Mouse (Mus musculus) limb, embryonic 14.5 days (tissue): ENCODE results near the gene Tldc2. TPM values are rescaled to one million over a fixed set of nuclear protein-coding genes. Genes with fewer than 3 reads are reported as not detected.
A peak's percentile ranks its signal among the peaks of the same experiment; 100 is the strongest.

ENCODE experiments used
- ATAC-seq: fragments of 200-750 bp; cut with Nextera tagmentation; 2 replicates; pipeline ENCODE4 v1.8.0; 2017; ENCODE audit warnings: low read depth, moderate number of reproducible peaks, moderate TSS enrichment; ENCODE audit not compliant: low FRiP score
- DNase-seq: peaks from one replicate; pipeline ENCODE4 v3.0.0-alpha.2; 2015; ENCODE audit warnings: low spot score
- H3K27ac ChIP-seq: fragments of 300-500 bp; sonication (generic); replicated peaks from 2 replicates; pipeline ENCODE4 v1.5.1; 2014; ENCODE audit warnings: low read depth, mild to moderate bottlenecking, low read length, moderate library complexity, mixed read lengths
- H3K27me3 ChIP-seq: fragments of 300-500 bp; sonication (generic); 2 replicates; pipeline ENCODE4 v1.6.1; 2014; ENCODE audit warnings: low read length, mixed read lengths; ENCODE audit not compliant: control insufficient read depth, insufficient read depth
- H3K36me3 ChIP-seq: fragments of 300-500 bp; sonication (generic); 2 replicates; pipeline ENCODE4 v1.6.1; 2014; ENCODE audit warnings: mild to moderate bottlenecking, low read length, moderate library complexity, mixed read lengths; ENCODE audit not compliant: control insufficient read depth, insufficient read depth
- H3K4me1 ChIP-seq: fragments of 300-500 bp; sonication (generic); 2 replicates; pipeline ENCODE4 v1.6.1; 2014; ENCODE audit warnings: antibody characterized with exemption, low read length, mixed read lengths; ENCODE audit not compliant: control insufficient read depth, insufficient read depth
- H3K4me2 ChIP-seq: fragments of 300-500 bp; sonication (generic); replicated peaks from 2 replicates; pipeline ENCODE4 v1.6.1; 2014; ENCODE audit warnings: low read depth, mild to moderate bottlenecking, low read length, moderate library complexity; ENCODE audit not compliant: severe bottlenecking
- H3K4me3 ChIP-seq: fragments of 300-500 bp; sonication (generic); replicated peaks from 2 replicates; pipeline ENCODE4 v1.5.1; 2014; ENCODE audit warnings: low read length
- H3K9ac ChIP-seq: fragments of 300-500 bp; sonication (generic); 2 replicates; pipeline ENCODE4 v1.6.1; 2014; ENCODE audit warnings: mild to moderate bottlenecking, low read depth, low read length, moderate library complexity; ENCODE audit not compliant: severe bottlenecking
- H3K9me3 ChIP-seq: fragments of 300-500 bp; sonication (generic); 2 replicates; pipeline ENCODE4 v1.6.1; 2016; ENCODE audit warnings: low read length; ENCODE audit not compliant: control insufficient read depth
- POLR2A ChIP-seq: fragments of 200-500 bp; IDR thresholded peaks from 2 replicates; pipeline ENCODE4 v1.8.0; 2012; ENCODE audit warnings: inconsistent platforms, mild to moderate bottlenecking, moderate library complexity, borderline replicate concordance; ENCODE audit not compliant: insufficient read depth, insufficient read length; ENCODE audit errors: extremely low read depth
- WGBS: fragments of 180-500 bp; shearing (Covaris S2); extraction: QIAGEN DNeasy Blood & Tissue Kit; methylation state at CpG from one replicate; pipeline ENCODE4 v1.1.7; 2014; 5-methylcytosine and 5-hydroxymethylcytosine counted together
- polyA plus RNA-seq, 2 experiments: library from polyadenylated mRNA; depleted of rRNA in 1 of 2; stranded (reverse) in 1 of 2; unstranded in 1 of 2; fragments of >200 nt; fragmentation: Nextera tagmentation in 1 of 2; extraction: Ambion mirVana in 1 of 2; gene quantifications; 2 replicates each; pipeline versions ENCODE4 v1.2.1 to v1.2.3; 2012 to 2014

The Tldc2 gene
- polyA plus RNA-seq, 2 experiments = not detected

GRCm38 (mm10) chr2:157084831-157085585 lies 1.8 kb upstream of the Tldc2 start:
- no peak for TF ChIP-seq POLR2A
- DNase-seq (no peak), ATAC-seq (no peak)
- H3K9me3 ChIP-seq = no peaks in the 10 kb centered on the region
- H3K4me1 ChIP-seq = no peaks in the 10 kb centered on the region
- H3K4me3 ChIP-seq = no peak overlapping the region
- H3K36me3 ChIP-seq = no peaks in the 10 kb centered on the region
- H3K4me2 ChIP-seq = no peak overlapping the region
- no peaks in the 10 kb centered on the region for H3K27me3 ChIP-seq
- H3K9ac ChIP-seq = no peak overlapping the region
- WGBS = 85% methylated on average over 7 of the region's 7 CpGs
- no peak overlapping the region for H3K27ac ChIP-seq

DNA sequence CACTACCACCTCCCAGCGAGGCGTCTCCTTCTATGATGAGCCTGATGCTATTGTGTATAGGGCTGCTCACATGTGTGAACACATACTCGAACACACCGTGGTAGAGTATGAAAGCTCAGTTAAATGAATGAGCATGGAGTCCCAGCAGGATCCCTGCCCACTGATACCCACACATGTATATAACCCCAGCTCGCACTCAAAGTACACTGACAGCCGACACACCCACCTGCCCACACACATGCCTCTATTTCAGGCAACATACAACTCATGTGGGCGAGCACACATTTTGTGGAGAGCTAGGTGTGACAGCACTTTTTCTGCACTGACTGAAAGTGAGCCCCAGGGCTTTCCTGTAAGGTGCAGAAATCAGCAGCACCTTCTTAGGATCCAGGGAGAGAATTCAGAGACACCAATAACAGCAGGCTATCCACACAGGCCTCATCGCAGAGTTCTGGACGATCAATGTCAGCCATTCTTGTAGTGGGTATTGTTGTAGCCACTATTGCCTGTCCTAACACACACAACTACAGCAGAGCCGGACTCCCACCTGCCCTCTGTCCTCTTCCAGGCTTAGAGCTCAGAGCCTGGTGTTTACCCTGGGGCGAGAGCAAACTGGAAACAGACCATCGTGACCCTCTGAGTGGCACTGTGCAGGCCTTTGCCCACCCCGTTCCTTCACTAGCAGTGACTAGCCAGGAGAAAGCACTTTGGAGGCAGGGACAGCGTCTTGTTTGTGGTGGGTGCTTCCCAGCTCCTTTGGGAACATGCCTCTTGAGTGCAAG lies 872 bp downstream of the Tldc2 start:
- Histone ChIP-seq H3K4me3 (no peak overlapping the region), H3K4me1 (peaks cover 5% of the 10 kb centered on the region; the same call in 1 of the 2 replicates), H3K36me3 (no peaks in the 10 kb centered on the region), H3K27me3 (no peaks in the 10 kb centered on the region), H3K4me2 (no peak overlapping the region), H3K27ac (no peak overlapping the region), H3K9ac (no peak overlapping the region), H3K9me3 (no peaks in the 10 kb centered on the region)
- no peak for TF ChIP-seq POLR2A
- ATAC-seq (no peak), DNase-seq (no peak)
- 80% methylated on average over 14 of the region's 14 CpGs for WGBS

- no peak for ATAC-seq
- 48% methylated on average over 8 of the region's 8 CpGs for WGBS
- H3K27ac ChIP-seq = no peak overlapping the region
- no peaks in the 10 kb centered on the region for H3K9me3 ChIP-seq
- no peak for TF ChIP-seq POLR2A
- H3K4me1 ChIP-seq = peaks cover 5% of the 10 kb centered on the region; the same call in 1 of the 2 replicates
- peaks cover 6% of the 10 kb centered on the region; the same call in 1 of the 2 replicates for H3K36me3 ChIP-seq
- DNase-seq = peak; percentile 37
- H3K9ac ChIP-seq = no peak overlapping the region
- H3K27me3 ChIP-seq = no peaks in the 10 kb centered on the region
- no peak overlapping the region for H3K4me2 ChIP-seq
- no peak overlapping the region for H3K4me3 ChIP-seq
These were observed 5.2 kb downstream of the Tldc2 start for GRCm38 (mm10) chr2:157092024-157092423.

GRCm38 (mm10) chr2:157095005-157095755 lies 8.3 kb downstream of the Tldc2 start:
- Histone ChIP-seq H3K36me3 (peaks cover 12% of the 10 kb centered on the region), H3K27ac (no peak overlapping the region), H3K27me3 (no peaks in the 10 kb centered on the region), H3K9me3 (no peaks in the 10 kb centered on the region), H3K4me3 (no peak overlapping the region), H3K4me2 (no peak overlapping the region), H3K9ac (no peak overlapping the region), H3K4me1 (peaks cover 5% of the 10 kb centered on the region; the same call in 1 of the 2 replicates)
- no peak for TF ChIP-seq POLR2A
- ATAC-seq = peak; percentile 67; the same call in 1 of the 2 replicates
- DNase-seq = peak; percentile 63
- 66% methylated on average over 9 of the region's 9 CpGs for WGBS
